Mouse (Mus musculus) 416B (cell line): ENCODE data around the gene Cxcr4.

Experiments used
- DNase-seq: peaks from one replicate; pipeline ENCODE4 v3.0.0; 2011; ENCODE audit warnings: low read depth

Cxcr4 gene

DNA sequence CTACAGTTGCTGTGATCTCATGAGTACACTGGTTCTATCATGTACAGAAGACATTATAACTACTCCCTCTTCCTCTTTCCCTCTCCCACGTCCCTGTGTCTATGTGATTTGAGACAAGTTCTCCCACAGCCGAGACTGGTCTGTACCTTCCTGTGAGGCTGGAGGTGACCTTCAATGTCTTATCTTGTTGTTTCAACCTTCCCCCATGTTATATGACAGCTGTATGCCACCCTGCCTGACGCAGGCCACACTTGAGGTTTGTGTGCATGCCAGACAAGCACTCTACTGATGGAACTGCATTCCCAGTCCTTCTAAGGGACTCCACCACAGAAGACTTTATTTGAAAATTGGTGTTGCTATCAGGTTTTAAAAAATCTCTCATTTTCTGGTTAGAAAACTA lies 21.1 kb downstream of the Cxcr4 start:
- peak; percentile 73 for DNase-seq

DNA sequence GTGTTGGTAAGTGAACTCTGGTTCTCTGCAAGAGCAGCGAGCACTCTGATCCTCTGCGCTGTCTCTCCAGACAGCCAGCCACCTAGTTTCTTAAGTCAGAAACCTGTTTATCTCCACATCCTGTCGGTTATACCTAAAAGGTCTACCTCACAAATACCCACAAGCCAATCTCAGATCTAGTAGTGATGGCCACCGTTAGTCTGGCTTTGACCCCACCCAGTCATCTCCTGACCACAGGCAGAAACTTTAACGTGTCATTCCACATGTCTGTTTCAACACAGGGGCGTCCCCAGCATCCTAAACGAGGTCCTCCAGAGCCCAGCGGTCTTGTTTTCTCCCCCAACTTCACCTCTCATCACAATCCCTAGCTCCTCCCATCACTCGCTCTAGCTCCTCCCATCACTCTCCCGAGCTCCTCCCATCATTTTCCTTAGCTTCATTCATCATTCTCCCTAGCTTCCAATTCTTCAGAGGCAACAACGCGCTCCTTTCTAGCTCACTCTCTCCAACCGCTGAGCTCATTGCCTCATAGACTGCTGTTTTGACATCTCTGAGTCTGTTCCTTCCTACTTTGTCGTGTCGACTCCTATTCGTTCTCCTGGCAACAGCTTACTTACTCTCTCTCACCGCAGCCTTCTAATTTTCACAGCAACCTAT lies 22.0 kb downstream of the Cxcr4 start:
- DNase-seq: peak; percentile 87

DNA sequence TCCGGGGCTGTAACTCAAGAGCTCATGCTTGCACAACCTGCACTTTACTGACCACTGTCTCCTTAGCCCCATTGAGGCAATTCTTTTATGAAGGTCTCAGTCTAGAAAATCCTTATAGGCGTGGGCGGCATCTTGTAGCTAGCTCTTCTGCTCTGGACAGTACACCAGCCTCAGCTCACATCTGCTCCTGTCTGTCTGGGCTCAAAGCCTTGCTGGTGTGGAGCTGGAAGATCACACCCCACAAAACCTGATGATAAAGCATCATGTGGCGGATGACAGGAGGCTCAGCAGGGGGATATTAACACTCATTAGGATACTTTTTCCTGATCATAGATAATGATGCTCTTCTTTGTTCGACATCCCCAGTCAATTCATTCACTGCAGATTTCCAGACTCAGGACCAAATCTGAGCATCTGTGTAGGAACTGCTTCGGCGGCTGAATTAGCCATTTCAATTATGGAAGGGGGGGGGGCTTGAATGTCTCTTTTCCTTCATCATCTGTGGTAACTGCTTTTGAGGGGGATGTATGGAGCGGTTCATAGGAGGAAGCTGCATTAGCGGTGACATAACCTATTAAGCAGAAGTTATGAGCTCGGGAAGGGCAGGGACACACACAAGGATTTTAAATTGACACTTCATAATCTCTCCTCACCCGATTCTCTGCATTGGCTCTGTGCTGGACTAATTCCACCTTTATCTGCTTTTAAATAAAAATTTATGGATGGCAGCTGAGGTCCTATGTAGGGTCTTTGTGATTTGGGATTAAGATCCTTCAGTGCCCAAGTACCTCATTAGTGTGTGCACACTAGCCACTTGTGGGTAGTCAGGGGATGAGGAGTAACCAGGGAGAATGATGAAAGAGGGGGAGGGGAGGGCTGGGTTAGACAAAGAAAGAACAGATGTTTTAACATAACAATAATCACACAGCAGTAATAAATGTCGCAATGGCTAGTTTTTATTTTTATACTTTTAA lies 24.6 kb downstream of the Cxcr4 start:
- no peak for DNase-seq

DNA sequence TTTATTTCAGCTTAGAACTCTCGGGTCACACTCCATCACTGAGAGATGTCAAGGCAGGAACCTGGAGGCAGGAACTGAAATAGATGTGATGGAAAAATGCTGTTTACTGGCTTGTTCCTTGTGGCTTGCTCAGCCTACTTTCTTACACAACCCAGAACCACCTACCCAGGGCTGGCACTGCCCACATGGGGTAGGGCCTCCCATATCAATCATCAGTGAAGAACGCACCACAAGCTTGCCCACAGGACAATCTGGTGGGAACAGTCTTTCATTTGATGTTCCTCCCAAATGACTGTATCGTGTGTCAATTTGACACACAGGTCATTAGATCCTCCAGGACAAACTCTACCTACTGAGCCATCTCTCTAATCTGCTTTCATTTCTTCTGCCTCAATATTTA lies 28.2 kb downstream of the Cxcr4 start:
- DNase-seq: peak; percentile 72

DNA sequence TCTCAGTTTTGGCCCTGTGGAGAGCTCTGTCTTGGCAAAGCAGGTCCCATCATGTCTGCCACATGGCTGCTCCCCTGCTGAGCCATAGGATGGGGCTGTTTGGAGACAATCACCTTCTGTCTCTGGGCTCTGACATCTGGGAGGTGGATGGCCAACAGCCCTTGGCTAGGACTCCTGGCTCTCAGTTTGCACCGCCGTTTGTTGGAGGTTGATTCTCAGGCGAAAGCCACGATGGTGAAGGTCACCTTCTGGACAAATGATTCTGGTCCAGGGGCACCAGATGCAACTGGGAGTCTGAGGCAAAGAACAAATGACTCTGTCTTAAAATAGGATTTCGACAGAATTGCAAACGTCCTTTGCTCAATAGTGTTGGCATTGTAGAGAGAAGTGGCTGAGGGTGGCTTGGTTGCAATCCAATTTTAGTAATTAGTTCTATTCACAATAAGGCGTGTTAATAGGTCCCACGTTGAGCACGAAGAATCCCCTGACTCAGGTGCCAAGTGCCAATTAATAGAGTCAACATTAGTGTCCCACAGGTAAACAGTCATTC lies 30.7 kb downstream of the Cxcr4 start:
- DNase-seq: peak; percentile 26

DNA sequence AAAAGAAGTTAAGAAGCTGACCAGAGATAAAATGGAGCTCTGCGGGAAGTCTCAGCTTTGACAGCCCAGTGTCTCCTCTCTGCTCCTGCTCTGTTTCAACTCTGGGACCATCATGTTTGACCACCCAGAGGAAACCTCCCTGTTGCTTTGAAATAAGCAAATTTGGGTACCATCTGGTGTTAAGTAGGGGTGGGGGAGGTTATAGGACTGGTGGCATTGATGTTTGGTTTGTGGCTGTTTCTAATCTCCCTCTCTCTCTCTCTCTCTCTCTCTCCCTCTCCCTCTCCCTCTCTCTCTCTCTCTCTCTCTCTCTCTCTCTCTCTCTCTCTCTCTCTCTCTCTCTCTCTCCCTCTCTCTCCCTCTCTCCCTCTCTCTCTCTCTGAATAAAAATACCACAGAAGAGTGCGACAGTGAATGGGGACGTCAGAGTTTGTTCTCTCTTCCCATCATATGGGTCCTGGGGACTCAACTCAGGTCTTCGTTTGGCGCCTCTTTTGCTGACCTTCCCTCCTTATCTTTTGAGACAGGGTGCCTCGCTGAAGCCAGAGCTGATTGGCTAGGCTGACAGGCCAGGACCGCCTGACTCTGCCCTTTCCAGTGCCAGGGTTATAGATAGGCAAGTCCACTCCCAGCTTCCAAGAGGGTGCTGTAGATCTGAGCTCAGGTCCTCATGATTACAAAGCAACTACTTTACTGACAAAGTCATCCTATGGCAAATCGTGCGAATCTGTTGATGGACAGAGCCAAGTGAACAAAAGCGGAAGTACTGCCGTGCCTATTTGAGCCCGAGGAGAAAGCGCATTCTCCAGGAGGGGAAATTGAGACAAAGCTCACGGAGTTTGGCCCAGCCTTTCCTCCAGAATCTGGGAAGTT lies 31.4 kb downstream of the Cxcr4 start:
- no peak for DNase-seq

DNA sequence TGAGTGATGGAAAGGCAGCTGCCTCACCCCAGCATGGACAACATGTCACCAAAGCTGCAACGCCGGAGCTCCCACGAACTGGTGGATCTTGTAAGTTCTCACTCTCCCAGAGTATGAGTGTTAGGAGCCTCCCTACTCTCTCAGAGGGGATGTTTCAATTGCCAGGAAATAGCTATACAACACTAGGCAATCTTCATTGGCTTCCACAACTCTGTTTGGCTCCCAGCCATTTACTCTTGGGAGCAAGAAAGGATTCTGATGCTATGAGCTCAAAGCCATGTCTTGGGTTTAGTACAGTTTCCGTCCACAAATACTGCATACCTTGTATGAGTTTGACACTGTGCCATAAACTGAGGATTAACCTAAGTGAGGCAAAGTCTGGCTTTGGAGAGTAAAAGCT lies 34.1 kb downstream of the Cxcr4 start:
- DNase-seq: no peak

DNA sequence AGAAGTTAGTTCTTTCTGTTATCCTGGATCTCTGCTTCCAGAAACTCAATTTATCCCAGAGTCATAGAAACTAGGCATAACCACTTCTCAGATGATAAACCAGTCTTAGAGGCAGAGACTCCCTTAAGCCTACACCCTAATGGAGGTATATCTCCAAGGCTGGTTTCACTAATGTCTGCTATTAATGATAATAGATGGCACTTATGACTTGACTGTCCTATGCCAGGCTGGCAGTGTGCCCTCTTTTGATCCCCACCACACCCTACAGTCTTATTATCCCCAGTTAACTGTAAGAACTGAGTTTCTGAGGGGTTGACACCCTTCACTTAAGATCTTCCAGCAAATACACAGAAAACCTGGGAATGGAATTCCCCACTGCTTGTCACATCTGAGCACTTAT lies 39.5 kb downstream of the Cxcr4 start:
- no peak for DNase-seq

DNA sequence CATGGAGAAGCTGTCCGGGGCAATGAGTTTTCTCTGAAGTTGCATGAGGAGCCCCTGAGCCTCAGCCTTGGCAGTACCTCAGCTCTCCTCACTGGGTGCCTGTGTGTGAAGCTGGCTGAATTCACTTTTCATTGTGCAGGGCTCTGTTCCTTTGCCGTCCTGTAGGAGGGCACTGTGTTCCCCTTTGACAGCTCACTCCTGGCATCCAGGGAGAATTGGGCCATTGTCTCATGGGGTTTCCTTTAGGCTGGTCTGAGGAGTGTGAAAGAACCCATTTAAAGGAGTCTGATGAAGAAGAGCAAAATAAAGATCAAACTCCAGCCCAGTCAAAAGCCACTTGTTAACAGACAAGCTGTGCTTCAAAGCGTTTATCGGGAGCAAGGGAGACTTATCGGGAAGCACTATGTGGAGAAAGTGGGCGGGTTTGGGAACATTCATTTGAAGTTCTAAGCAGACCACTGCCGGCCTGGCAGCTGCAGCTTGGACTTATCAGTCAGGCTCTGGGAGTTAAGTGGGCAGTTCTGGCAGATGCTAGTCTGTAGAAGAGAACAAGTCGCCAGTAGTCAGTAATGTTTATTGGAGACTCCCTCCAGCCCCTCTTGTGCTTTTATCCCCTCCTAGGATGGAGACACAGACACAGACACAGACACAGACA lies 40.2 kb downstream of the Cxcr4 start:
- DNase-seq: no peak

DNA sequence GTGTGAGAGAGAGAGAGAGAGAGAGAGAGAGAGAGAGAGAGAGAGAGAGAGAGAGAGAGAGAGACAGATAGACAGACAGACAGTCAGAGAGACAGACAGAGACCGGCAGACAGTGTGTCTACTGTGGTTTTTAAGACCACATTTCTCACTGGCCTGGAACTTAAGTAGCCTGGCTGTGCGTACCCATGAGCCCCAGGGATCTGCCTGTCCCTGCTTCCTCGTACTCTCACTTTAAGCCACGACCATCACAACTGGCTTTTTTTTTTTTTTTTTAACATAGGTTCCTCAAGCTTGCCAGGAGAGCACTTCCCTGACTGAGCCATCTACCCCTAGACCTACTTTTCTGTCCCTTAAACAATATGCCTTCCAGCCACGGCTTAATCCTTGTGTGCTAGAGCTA lies 42.7 kb downstream of the Cxcr4 start:
- peak; percentile 69 for DNase-seq

DNA sequence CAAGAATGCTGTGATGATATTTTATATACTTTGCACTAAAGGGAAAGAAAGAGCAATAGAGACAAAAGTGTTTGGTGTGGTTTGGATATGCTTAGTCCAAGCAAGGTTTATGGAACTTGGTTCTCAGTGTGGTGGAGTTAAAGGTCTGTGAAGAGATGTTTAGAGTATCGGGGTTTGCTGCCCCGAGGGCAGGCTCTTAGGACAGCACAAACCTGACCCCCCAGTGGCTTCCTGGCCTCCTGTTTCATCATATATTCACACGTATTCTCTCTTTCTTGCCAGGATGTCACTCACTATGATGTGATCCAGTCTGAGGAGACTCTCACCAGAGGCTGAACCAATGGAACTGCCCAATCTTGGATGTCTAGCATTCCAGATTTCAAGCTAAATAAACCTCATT lies 43.1 kb downstream of the Cxcr4 start:
- DNase-seq: peak; percentile 64

DNA sequence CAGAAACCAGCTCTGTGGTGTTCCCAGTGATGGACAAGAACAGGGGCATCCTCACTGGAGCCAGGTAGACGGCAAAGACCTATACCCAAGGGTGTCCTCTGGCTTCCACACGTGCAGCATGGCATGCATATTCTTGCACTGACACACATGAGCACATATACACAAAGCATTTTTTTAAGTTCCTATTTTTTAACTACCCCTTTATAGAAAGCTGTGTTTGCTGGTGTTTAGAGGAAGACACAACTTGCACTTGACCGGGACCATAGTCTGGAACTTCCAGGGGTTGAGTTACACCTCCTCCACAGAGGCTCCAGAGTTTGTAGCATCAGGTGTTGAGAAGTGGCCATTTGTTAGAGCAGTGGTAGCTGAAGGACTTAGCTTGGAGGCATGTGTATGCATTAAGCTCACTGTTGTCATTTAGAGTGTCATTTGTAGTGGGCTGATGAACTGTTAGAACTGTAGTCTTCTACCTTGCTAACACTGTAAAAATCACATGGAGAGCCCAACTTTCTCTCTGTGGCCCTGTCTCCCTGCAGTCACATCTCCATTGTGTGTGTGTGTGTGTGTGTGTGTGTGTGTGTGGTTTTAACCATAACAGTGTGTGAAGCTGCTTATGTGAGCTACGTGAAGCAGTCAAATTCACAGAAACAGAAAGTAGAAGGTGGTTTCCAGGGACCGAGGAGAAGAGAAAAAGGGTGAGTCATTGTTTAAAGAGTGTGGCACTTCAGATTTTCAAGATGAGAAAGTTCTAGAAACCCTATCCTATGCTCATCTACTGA lies 43.7 kb downstream of the Cxcr4 start:
- DNase-seq: peak; percentile 83

DNA sequence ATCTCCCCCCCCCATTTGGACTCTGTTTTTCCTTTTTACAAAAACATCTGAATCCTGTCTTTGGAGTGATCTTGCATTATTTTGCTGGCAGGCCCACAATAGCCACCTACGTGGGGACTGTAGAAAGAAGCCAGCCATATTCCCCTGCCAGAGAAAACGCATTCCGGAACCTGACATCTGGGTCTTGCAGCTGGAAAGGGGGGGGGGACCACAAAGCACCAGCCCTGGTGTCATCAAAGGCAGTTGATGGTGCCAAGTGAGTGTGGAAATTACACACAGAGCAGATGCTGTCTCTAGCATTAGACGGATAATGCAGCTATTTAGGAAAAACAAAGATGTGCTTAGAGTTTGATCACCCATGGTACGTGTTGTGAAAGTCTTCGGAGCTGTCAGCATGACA lies 46.4 kb downstream of the Cxcr4 start:
- DNase-seq: no peak

DNA sequence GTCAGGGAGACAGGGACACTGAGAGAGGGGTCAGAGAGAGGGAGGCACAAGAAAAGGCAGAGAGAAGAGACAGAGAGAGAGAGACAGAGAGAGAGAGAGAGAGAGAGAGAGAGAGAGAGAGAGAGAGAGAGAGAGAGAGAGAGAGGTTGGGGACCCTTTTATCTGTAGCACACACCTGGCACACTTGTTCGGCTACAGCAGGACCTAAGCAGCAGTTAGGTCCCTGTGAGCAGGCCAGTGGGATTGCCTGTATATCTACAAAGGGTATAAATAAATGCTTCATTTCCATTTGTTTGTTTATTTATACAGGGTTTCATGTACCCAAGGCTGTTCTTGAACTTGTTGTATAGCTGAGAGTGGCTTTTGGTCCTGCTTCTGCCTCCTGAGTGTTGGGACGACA lies 49.0 kb downstream of the Cxcr4 start:
- DNase-seq: no peak

DNA sequence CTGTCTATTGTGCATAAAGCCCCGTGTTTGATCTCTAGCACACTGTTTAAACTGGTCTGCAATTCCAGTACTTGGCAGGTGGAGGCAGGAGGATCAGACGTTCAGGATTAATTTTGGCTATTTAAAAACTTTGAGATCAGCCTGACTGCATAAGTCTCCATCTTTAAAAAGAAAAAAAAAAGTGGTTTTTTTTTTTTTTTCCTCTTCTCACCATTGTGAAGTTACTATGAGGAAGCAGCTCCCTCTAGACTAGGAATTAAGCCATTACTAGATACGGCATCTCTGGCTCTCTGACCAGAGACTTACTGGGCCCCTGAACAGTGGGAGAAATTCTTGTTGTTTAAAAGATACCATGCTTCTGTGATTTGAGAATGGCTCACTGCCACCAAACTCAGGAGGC lies 49.5 kb downstream of the Cxcr4 start:
- no peak for DNase-seq

DNA sequence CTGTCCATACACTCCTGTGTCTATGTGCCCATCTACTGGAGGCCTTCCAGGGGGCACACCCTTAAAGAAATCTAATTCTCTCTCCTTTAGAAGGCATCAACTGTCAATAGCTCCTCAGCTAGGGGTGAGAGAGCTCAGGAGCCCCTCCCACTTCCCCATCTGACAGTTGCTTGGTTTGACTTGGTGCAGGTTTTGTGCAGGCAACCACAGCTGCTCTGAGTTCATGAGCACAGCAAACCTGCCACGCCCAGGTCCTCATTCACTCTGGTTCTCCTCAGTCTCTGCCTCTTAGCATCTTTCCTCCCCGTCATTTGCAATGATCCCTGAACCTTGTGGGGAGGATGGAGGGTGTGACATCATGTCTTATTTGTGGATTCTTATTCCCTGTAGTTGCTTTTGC lies 51.9 kb downstream of the Cxcr4 start:
- peak; percentile 14 for DNase-seq

DNA sequence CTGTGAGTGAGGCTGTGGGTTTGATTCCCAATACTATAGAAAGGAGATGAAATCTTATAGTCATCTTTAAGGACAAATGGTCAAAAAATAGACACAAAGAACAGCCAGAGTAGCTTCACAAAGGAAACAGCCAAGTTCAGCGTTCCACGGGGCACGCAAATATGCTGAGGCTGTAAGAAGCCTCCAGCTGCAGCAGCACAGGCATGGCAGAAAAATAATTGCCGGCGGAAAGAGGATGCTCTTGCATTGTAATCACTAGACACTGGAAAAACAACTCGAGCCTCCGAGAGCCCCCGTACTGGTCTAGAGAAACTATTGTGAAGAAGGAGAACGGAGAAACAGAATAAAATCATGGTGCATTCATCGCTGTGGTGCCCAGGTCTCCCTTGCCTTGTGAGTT lies 52.5 kb downstream of the Cxcr4 start:
- no peak for DNase-seq
